Mouse (Mus musculus): Measurements from ENCODE around the gene Pltp. TPM values are rescaled to one million over a fixed set of nuclear protein-coding genes. Genes with fewer than 3 reads are reported as not detected.

Gene Pltp
- total and polyA plus RNA-seq, 3 experiments, result 0.85 to 5.5 (median 0.94) TPM

GRCm38 (mm10) chr2:164803201-164803920 is 54.1 kb downstream of the Pltp start:
- Histone ChIP-seq H3K4me1 (ENCODE audit: control insufficient read depth in 1 of 2, insufficient read depth in 2 of 2) (peaks cover 5 to 25% of the 10 kb centered on the region in 2 experiments; a peak in 2 of 4 replicates), H3K9ac (ENCODE audit: insufficient read depth, low read depth) (peak overlapping the region; percentile 79; the same call in 1 of the 2 replicates), H3K79me2 (replicated peaks; ENCODE audit: control insufficient read depth, extremely low read depth, insufficient read depth, poor library complexity, severe bottlenecking) (peaks cover 12% of the 10 kb centered on the region), H3K4me3 (replicated peaks in 1 of 3; ENCODE audit: low read depth in 2 of 3, low read length in 2 of 3, poor library complexity in 1 of 3) (peak overlapping the region in 1 of 3 experiments; percentile 10), H3K27me3 (replicated peaks) (no peaks in the 10 kb centered on the region), H3K9me3 (replicated peaks; ENCODE audit: low read length) (no peaks in the 10 kb centered on the region), H3K4me2 (ENCODE audit: insufficient read depth, low read depth, poor library complexity, severe bottlenecking) (peak overlapping the region; percentile 38), H3K36me3 (replicated peaks in 1 of 2; ENCODE audit: control insufficient read depth in 1 of 2, insufficient read depth in 1 of 2, low read length in 1 of 2) (peaks cover 8 to 44% of the 10 kb centered on the region in 2 experiments), H3K27ac (ENCODE audit: insufficient read depth, low read depth) (no peak overlapping the region)
- TF ChIP-seq USF2 (conservative IDR thresholded peaks at IDR 0.05; ENCODE audit: low read depth, low read length), result no peak
- TF ChIP-seq POLR2AphosphoS2 (IDR thresholded peaks at IDR 0.05; ENCODE audit: low read depth, low read length), result no peak
- no peak for TF ChIP-seq ZC3H11A (IDR thresholded peaks at IDR 0.05; ENCODE audit: low read depth, low read length)
- TF ChIP-seq SIN3A (IDR thresholded peaks at IDR 0.05; ENCODE audit: low read length), result no peak
- no peak for TF ChIP-seq TCF12 (IDR thresholded peaks at IDR 0.05; ENCODE audit: low read depth, low read length)
- TF ChIP-seq MEF2A (IDR thresholded peaks at IDR 0.05; ENCODE audit: borderline replicate concordance, low read depth, low read length), result no peak
- no peak for TF ChIP-seq MYC (IDR thresholded peaks at IDR 0.05; ENCODE audit: low read depth, low read length)
- TF ChIP-seq CTCF (conservative IDR thresholded peaks at IDR 0.05 in 1 of 2, IDR thresholded peaks at IDR 0.05 in 1 of 2; ENCODE audit: low read depth in 2 of 2, low read length in 2 of 2), result no peak
- no peak for TF ChIP-seq USF1 (IDR thresholded peaks at IDR 0.05; ENCODE audit: low read depth, low read length)
- no peak for TF ChIP-seq TBP (conservative IDR thresholded peaks at IDR 0.05; ENCODE audit: low read depth, low read length)
- no peak for TF ChIP-seq E2F4 (IDR thresholded peaks at IDR 0.05; ENCODE audit: insufficient replicate concordance, low read depth, low read length)
- no peak for TF ChIP-seq BHLHE40 (IDR thresholded peaks at IDR 0.05; ENCODE audit: low read depth, low read length)
- no peak for TF ChIP-seq CHD2 (IDR thresholded peaks at IDR 0.05; ENCODE audit: low read length)
- no peak for TF ChIP-seq NRF1 (IDR thresholded peaks at IDR 0.05; ENCODE audit: low read depth, low read length)
- no peak for TF ChIP-seq ZMIZ1 (IDR thresholded peaks at IDR 0.05; ENCODE audit: low read depth, low read length)
- TF ChIP-seq MAX (IDR thresholded peaks at IDR 0.05; ENCODE audit: low read length), result no peak
- no peak for TF ChIP-seq KAT2A (IDR thresholded peaks at IDR 0.05; ENCODE audit: insufficient replicate concordance, low read length)
- no peak for TF ChIP-seq ETS1 (conservative IDR thresholded peaks at IDR 0.05; ENCODE audit: low read depth, low read length)
- no peak for DNase-seq (ENCODE audit: extremely low read depth)
- in situ Hi-C loops (cut with MboI; ENCODE audit: low pct_ligation_motif_present, low pct_unique_long_range_greater_than_20kb, low sequenced_read_pairs) (no loop called here), dilution Hi-C loops (cut with MboI; ENCODE audit: extremely low pct_ligation_motif_present, extremely low pct_unique_long_range_greater_than_20kb, low sequenced_read_pairs) (no loop called here)

- Histone ChIP-seq H3K4me1 (ENCODE audit: control insufficient read depth in 1 of 2, insufficient read depth in 2 of 2) (peaks cover 5 to 15% of the 10 kb centered on the region in 2 experiments; a peak in 2 of 4 replicates), H3K27ac (ENCODE audit: insufficient read depth, low read depth) (no peak overlapping the region), H3K36me3 (replicated peaks in 1 of 2; ENCODE audit: control insufficient read depth in 1 of 2, insufficient read depth in 1 of 2, low read length in 1 of 2) (peaks cover 29 to 67% of the 10 kb centered on the region in 2 experiments), H3K27me3 (replicated peaks) (no peaks in the 10 kb centered on the region), H3K4me3 (replicated peaks in 1 of 3; ENCODE audit: low read depth in 2 of 3, low read length in 2 of 3, poor library complexity in 1 of 3) (no peak overlapping the region), H3K9me3 (replicated peaks; ENCODE audit: low read length) (no peaks in the 10 kb centered on the region), H3K9ac (ENCODE audit: insufficient read depth, low read depth) (no peak overlapping the region), H3K79me2 (replicated peaks; ENCODE audit: control insufficient read depth, extremely low read depth, insufficient read depth, poor library complexity, severe bottlenecking) (peaks cover 9% of the 10 kb centered on the region), H3K4me2 (ENCODE audit: insufficient read depth, low read depth, poor library complexity, severe bottlenecking) (no peak overlapping the region)
- DNase-seq (ENCODE audit: extremely low read depth), result no peak
- TF ChIP-seq TCF12 (IDR thresholded peaks at IDR 0.05; ENCODE audit: low read depth, low read length) (no peak), PAX5 (IDR thresholded peaks at IDR 0.05; ENCODE audit: low read length) (no peak), MXI1 (IDR thresholded peaks at IDR 0.05; ENCODE audit: low read depth, low read length) (no peak), ZC3H11A (IDR thresholded peaks at IDR 0.05; ENCODE audit: low read depth, low read length) (no peak), CHD2 (IDR thresholded peaks at IDR 0.05; ENCODE audit: low read length) (no peak), IRF4 (IDR thresholded peaks at IDR 0.05; ENCODE audit: low read depth, low read length) (no peak), BHLHE40 (IDR thresholded peaks at IDR 0.05; ENCODE audit: low read depth, low read length) (no peak), TBP (conservative IDR thresholded peaks at IDR 0.05; ENCODE audit: low read depth, low read length) (no peak), MAFK (IDR thresholded peaks at IDR 0.05; ENCODE audit: insufficient replicate concordance, low read length) (no peak)
- in situ Hi-C loops (cut with MboI; ENCODE audit: low pct_ligation_motif_present, low pct_unique_long_range_greater_than_20kb, low sequenced_read_pairs), result no loop called here
- dilution Hi-C loops (cut with MboI; ENCODE audit: extremely low pct_ligation_motif_present, extremely low pct_unique_long_range_greater_than_20kb, low sequenced_read_pairs), result no loop called here
Observed at GRCm38 (mm10) chr2:164800252-164801004, 57.1 kb downstream of the Pltp start.
